Mouse (Mus musculus): ENCODE measurements at regions not wholly inside any gene's neighbourhood (a gene's known extent, or its start where the extent isn't known, plus 50 kb on each side); places are given as distances from the start of the nearest gene placed in this dataset.

GRCm38 (mm10) chr3:10523359-10523758 lies 187.9 kb upstream of the Gm38303 start:
- no peak for ATAC-seq (ENCODE audit: low FRiP score)
- Histone ChIP-seq H3K4me2 (no peak overlapping the region), H3K9ac (ENCODE audit: low read length) (no peak overlapping the region), H3K36me3 (ENCODE audit: control insufficient read depth, insufficient read depth, low read length) (no peaks in the 10 kb centered on the region), H3K9me3 (ENCODE audit: control insufficient read depth, low read length) (no peaks in the 10 kb centered on the region), H3K4me1 (ENCODE audit: control insufficient read depth, insufficient read depth, low read length) (no peaks in the 10 kb centered on the region), H3K27me3 (ENCODE audit: control insufficient read depth, insufficient read depth, low read length) (no peaks in the 10 kb centered on the region), H3K4me3 (ENCODE audit: low read depth, low read length) (no peak overlapping the region), H3K27ac (ENCODE audit: low read depth, low read length) (no peak overlapping the region)
- DNase-seq (ENCODE audit: low spot score, missing footprints), result no peak
- 81% methylated on average over 2 of the region's 2 CpGs for WGBS

- Histone ChIP-seq H3K36me3 (ENCODE audit: control insufficient read depth, insufficient read depth, low read length) (no peaks in the 10 kb centered on the region), H3K4me3 (ENCODE audit: low read depth, low read length) (no peak overlapping the region), H3K27me3 (ENCODE audit: control insufficient read depth, insufficient read depth, low read length) (no peaks in the 10 kb centered on the region), H3K4me1 (ENCODE audit: control insufficient read depth, insufficient read depth, low read length) (no peaks in the 10 kb centered on the region), H3K4me2 (no peak overlapping the region), H3K27ac (ENCODE audit: low read depth, low read length) (no peak overlapping the region), H3K9ac (ENCODE audit: low read length) (no peak overlapping the region), H3K9me3 (ENCODE audit: control insufficient read depth, low read length) (no peaks in the 10 kb centered on the region)
- no peak for ATAC-seq (ENCODE audit: low FRiP score)
- peak; percentile 61 for DNase-seq (ENCODE audit: low spot score, missing footprints)
- WGBS, result 75% methylated on average over 2 of the region's 2 CpGs
Observed at GRCm38 (mm10) chr3:10512186-10512585, 176.7 kb upstream of the Gm38303 start.

GRCm38 (mm10) chr3:10511376-10511775 lies 175.9 kb upstream of the Gm38303 start:
- 62% methylated on average over 1 of the region's 1 CpGs for WGBS
- Histone ChIP-seq H3K27ac (ENCODE audit: low read depth, low read length) (no peak overlapping the region), H3K4me1 (ENCODE audit: control insufficient read depth, insufficient read depth, low read length) (no peaks in the 10 kb centered on the region), H3K36me3 (ENCODE audit: control insufficient read depth, insufficient read depth, low read length) (no peaks in the 10 kb centered on the region), H3K4me3 (ENCODE audit: low read depth, low read length) (no peak overlapping the region), H3K9ac (ENCODE audit: low read length) (no peak overlapping the region), H3K9me3 (ENCODE audit: control insufficient read depth, low read length) (no peaks in the 10 kb centered on the region), H3K27me3 (ENCODE audit: control insufficient read depth, insufficient read depth, low read length) (no peaks in the 10 kb centered on the region), H3K4me2 (no peak overlapping the region)
- peak; percentile 31 for DNase-seq (ENCODE audit: low spot score, missing footprints)
- ATAC-seq (ENCODE audit: low FRiP score), result no peak
